Mouse (Mus musculus) heart, postnatal 10 days (tissue): ENCODE measurements at regions not wholly inside any gene's neighbourhood (a gene's known extent, or its start where the extent isn't known, plus 50 kb on each side); places are given as distances from the start of the nearest gene placed in this dataset.
A peak's percentile ranks its signal among the peaks of the same experiment; 100 is the strongest.

Source experiments
- DNase-seq, 2 experiments: peaks; one replicate each; pipeline ENCODE4 v3.0.0; 2021
- intact Hi-C: fragments of 180-260 bp; cut with DNase I; formaldehyde crosslinking; loops from one replicate; pipeline ENCODE4 v1.15.1; 2025

DNA sequence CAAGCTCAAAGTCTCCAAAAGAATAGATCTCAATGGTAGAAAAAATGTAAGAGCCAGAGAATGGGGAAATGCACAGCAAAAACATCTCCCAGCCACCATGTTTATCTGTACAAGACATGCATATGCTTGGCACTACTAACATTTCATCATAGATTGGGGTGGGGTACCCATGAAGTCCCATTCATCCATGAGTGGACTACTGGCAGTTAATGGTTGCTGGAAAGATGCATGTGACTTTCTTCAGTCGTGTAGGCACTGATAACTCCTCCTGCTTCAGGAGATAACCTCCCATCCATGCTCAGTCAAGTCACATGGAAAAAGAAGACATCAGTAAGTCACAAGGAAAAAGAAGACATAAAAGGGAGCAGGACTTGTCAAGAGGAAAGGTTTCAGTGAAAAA, 65.3 kb downstream of the Lpar4 start:
- intact Hi-C loops = loop anchor here (5.0 to 10.0 kb wide), 2 partner anchors 68 to 191 kb away; no protein-coding TSS in a partner anchor
- DNase-seq = no peak

DNA sequence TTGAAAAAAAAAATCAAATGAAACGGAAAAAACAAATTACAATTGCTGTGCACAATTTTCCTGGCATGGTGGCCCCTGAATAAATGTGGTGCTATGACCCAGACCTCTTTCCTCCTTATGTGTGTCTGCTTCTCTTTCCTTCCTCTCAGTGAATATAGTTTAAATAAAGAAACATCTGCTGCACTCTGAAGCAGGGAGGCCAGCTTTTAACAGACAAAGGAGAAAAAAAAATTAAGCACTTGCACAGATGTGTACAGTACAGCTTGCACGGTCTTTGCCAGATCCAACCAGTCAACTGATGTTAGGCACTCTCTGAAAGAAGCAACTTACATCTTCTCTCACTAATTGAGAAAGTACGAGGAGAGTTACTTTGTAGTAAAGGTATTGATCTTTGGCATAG, 66.4 kb downstream of the Lpar4 start:
- peak; percentile 3 to 6 for DNase-seq
- intact Hi-C loops = loop anchor here (5.0 to 10.0 kb wide), 2 partner anchors 69 to 192 kb away; no protein-coding TSS in a partner anchor

DNA sequence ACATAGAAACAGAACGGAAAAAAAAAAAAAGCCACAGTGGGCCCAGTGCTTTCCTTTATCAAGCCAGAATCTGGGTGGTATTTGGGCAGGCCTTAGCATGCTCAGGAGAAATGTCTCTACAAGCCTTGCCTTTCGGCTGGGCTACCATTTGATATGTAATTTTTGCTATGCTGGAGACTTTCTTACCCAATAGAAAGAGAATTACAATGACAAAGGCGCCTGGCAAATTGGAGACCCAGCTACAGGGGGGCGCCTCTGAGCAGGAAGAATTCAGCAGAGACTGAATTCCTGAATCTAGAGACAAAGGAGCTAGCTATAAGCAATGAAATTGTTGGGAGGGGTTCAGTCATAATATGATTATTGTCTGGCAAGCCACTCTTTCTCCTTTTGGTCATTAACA, 67.4 kb downstream of the Lpar4 start:
- intact Hi-C loops = loop anchor here (5.0 to 10.0 kb wide), 2 partner anchors 70 to 193 kb away; no protein-coding TSS in a partner anchor

DNA sequence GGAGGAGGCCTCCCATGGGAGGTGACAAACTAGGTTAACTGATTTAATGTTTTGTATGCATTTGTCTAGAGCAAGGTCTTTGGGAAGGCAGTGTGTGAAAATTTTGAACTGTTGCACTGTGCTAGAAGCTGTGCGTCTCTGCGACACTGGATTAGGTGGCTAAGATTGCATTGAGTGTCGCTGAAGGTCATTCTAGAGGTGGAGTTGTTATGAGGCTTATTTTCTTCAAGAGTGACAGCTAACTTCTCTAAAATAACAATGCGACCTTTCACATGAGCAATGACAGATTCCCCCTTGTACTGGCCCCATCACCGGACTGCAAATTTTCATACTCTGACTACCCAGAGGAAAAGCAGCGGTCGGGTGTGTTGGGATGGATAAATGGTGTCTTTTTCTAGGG, 83.8 kb upstream of the P2ry10 start:
- no peak for DNase-seq
- intact Hi-C loops = no loop called here

More for the DNA sequence above, 67.4 kb downstream of the Lpar4 start:
- DNase-seq = no peak

DNA sequence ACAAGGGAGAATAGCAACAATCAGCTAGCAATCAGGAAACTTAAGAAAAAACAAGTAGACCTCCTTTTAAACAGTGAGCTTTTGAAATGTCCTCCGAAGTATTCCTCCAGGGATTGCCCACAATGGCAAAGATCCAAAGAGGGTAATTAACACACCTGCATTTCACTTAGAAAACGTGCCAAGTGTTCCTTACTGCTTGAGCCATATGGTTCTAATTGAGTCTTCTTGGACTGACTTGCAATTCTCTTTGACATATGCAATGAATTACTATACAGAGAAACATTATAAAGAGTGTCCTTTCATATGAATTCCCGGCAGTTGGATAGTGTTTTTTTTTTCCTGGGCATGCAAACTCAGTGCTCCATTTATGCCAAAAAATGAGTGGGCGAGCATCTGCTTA, 79.3 kb upstream of the P2ry10 start:
- intact Hi-C loops = no loop called here

DNA sequence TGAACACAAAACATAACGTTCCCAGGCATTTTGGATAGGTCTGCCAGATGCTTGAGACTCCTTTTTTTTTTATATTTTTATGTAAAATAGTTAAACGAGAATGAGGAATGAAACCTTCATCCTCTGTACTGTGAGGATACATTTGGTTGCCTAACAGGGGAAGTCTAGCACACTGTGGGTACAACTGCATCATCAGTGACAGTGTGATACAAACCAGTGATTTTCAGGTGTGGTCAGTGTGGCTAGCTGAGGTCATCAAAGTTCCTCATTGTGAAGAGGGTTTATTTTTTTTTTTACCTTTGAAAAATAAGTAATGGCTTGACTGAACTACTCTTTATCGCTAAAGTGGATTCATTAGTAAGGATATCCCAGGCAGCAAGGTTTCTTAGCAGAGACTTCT, 75.7 kb upstream of the P2ry10 start:
- no peak for DNase-seq
- intact Hi-C loops = loop anchor here (10.0 kb wide), 2 partner anchors 422 to 462 kb away; no protein-coding TSS in a partner anchor

More for the DNA sequence above, 79.3 kb upstream of the P2ry10 start:
- no peak for DNase-seq

DNA sequence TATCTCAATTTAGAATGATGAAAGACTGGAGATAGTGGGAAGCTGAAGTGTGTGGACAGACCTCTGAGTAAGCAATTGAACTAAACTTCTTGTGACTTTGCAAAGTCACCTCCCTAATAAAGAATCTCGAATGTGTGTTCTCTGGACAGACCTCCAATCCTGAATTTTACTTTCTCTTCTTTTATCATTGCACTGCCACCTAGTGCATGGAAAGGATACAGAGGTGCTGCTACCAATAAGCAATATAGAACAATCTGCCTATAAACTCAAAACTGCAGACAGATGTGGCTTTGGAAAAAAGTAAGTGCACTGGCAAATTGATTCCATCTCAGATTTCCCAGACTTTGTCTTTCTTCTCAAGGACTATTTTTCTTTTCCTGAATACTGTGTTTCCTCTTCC, 73.0 kb upstream of the P2ry10 start:
- intact Hi-C loops = loop anchor here (2.0 to 10.0 kb wide), 4 partner anchors 152 to 459 kb away; no protein-coding TSS in a partner anchor

DNA sequence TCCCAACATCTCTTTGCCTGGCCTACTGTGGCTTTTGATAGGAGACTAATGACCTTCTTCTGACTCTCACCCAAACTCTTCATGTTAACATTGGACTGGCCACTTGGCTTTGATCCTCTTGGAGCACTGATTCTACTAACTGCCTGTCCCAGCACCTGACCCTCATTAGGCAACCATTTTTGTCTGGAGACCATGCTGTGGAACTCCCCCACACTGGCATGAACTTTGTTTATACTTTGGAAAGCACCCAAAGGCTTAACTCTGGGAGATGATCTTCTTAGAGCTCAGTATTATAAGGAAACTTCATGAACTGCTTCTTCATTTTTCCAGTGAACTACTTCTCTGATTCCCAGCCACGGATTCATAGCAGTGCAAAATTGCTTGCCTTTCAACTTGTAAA, 56.6 kb upstream of the P2ry10 start:
- intact Hi-C loops = no loop called here
- no peak for DNase-seq

More for the DNA sequence above, 73.0 kb upstream of the P2ry10 start:
- peak; percentile 23 to 27 for DNase-seq

DNA sequence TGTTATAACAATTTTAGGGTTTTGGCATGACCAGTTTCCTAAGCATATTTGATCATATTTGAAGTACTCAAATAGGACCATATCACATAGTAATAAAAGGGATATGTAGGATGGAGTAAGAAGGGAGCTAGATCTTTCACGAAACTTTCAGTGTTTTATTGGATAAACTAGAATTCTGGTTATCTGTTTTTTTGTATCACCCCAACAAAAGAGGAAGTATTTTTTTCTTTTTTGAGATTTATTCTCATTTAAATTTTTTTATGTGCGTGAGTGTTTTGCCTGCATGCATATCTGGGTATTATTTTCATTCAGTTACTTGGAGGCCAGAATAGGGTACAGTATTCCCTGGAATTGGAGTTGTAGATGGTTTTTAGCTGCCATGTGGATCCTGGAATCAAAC, 50.3 kb upstream of the P2ry10 start:
- intact Hi-C loops = no loop called here

More for the DNA sequence above, 50.3 kb upstream of the P2ry10 start:
- no peak for DNase-seq
